Mouse (Mus musculus): ENCODE results near the gene Avpr2. TPM values are rescaled to one million over a fixed set of nuclear protein-coding genes. Genes with fewer than 3 reads are reported as not detected.

Avpr2 gene
- polyA plus RNA-seq, 1 experiment = 0.02 TPM

DNA sequence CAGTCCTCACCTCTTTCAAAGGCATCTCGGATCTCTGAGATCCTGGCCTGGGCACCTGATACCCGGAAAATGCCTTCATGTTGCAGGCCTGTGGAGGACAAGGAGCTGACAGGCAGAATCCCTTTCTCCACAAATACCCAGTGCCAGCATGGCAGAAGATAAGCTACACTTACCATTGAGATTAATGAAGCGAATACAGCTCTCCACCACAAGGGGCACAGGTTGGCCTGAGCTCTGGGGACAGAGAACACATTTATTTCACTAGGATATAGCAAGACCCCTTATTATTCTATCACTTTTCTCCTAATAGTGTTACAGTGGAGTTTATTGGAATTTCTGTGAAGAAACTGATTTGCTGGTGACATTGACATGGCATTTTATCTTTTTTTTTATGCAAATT is 6.1 kb downstream of the Avpr2 start:
- Histone ChIP-seq H3K4me3 (ENCODE audit: insufficient read depth, poor library complexity, severe bottlenecking) (no peak overlapping the region), H3K27me3 (ENCODE audit: control insufficient read depth, insufficient read depth, insufficient read length) (peaks cover 7% of the 10 kb centered on the region), H3K79me2 (ENCODE audit: control insufficient read depth, insufficient read depth) (no peaks in the 10 kb centered on the region), H3ac (ENCODE audit: control insufficient read depth, insufficient read length, low read depth) (no peak overlapping the region), H3K36me3 (ENCODE audit: control insufficient read depth, insufficient read depth) (no peaks in the 10 kb centered on the region), H3K79me3 (ENCODE audit: low read depth) (no peaks in the 10 kb centered on the region)
- TF ChIP-seq USF1 (IDR thresholded peaks at IDR 0.05; ENCODE audit: low read depth) = no peak
- TF ChIP-seq MYOD1 (IDR thresholded peaks at IDR 0.05; ENCODE audit: control insufficient read depth, insufficient read length, low read depth) = no peak
- TF ChIP-seq CTCF (IDR thresholded peaks at IDR 0.05; ENCODE audit: control insufficient read depth, insufficient read depth, insufficient read length) = no peak
- TF ChIP-seq CEBPB (IDR thresholded peaks at IDR 0.05; ENCODE audit: low read depth) = no peak
- TF ChIP-seq FOSL1 (IDR thresholded peaks at IDR 0.05; ENCODE audit: insufficient read depth, low read length, poor library complexity, severe bottlenecking) = no peak
- no peak for TF ChIP-seq MYOG (IDR thresholded peaks at IDR 0.05; ENCODE audit: control insufficient read depth, extremely low read depth, insufficient read length)
- no peak for TF ChIP-seq MAX (IDR thresholded peaks at IDR 0.05)

DNA sequence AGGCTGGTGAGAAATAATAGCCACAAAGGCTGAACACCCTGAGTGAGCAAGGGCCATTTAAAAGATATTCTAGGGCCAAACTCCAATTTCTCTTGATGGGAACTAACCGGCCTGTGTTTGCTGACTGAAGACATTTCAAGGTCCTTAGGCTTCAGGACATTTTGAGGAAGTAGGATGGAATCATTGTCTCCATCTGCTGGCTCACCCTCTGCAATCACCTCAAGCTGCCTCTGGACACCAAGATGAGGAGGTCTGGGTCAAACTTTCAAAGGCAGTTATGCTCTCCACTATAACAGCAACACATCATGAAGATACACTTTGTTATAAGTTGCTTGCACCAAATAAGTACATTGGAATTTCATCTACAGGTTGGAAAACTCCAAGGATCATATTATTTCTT is 18.1 kb downstream of the Avpr2 start:
- no peak overlapping the region for H3K4me3 ChIP-seq (ENCODE audit: insufficient read depth, poor library complexity, severe bottlenecking)
- no peaks in the 10 kb centered on the region for H3K36me3 ChIP-seq (ENCODE audit: control insufficient read depth, insufficient read depth)
- TF ChIP-seq MAX (IDR thresholded peaks at IDR 0.05) (no peak), USF1 (IDR thresholded peaks at IDR 0.05; ENCODE audit: low read depth) (no peak), CTCF (IDR thresholded peaks at IDR 0.05; ENCODE audit: control insufficient read depth, insufficient read depth, insufficient read length) (no peak), MYOG (IDR thresholded peaks at IDR 0.05; ENCODE audit: control insufficient read depth, extremely low read depth, insufficient read length) (no peak), CEBPB (IDR thresholded peaks at IDR 0.05; ENCODE audit: low read depth) (no peak), FOSL1 (IDR thresholded peaks at IDR 0.05; ENCODE audit: insufficient read depth, low read length, poor library complexity, severe bottlenecking) (no peak), MYOD1 (IDR thresholded peaks at IDR 0.05; ENCODE audit: control insufficient read depth, insufficient read length, low read depth) (no peak)
- no peaks in the 10 kb centered on the region for H3K79me2 ChIP-seq (ENCODE audit: control insufficient read depth, insufficient read depth)
- no peak overlapping the region for H3ac ChIP-seq (ENCODE audit: control insufficient read depth, insufficient read length, low read depth)
- no peaks in the 10 kb centered on the region for H3K27me3 ChIP-seq (ENCODE audit: control insufficient read depth, insufficient read depth, insufficient read length)
- no peaks in the 10 kb centered on the region for H3K79me3 ChIP-seq (ENCODE audit: low read depth)

DNA sequence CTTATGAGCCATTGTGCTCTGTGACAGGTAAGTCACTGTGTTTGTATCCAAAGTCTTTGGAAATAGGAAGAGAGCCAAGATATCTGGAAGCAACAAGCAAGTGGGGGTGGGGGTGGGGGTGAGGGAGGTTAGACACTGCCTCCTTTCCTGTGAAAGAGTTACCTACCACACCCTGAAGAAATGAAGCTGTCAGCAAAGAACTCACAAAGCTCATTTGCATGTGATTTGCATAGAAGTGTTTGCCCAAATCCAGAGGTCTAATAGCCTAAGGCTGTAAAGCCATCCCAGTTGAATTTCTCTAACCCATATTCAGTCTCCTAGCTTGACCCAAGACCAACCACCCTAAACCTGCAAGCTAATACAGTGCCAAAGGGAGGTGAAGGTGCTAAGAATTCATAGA is 18.5 kb downstream of the Avpr2 start:
- Histone ChIP-seq H3K4me3 (ENCODE audit: insufficient read depth, poor library complexity, severe bottlenecking) (no peak overlapping the region), H3K79me3 (ENCODE audit: low read depth) (no peaks in the 10 kb centered on the region), H3K27me3 (ENCODE audit: control insufficient read depth, insufficient read depth, insufficient read length) (no peaks in the 10 kb centered on the region), H3ac (ENCODE audit: control insufficient read depth, insufficient read length, low read depth) (no peak overlapping the region), H3K36me3 (ENCODE audit: control insufficient read depth, insufficient read depth) (no peaks in the 10 kb centered on the region), H3K79me2 (ENCODE audit: control insufficient read depth, insufficient read depth) (no peaks in the 10 kb centered on the region)
- no peak for TF ChIP-seq MAX (IDR thresholded peaks at IDR 0.05)
- no peak for TF ChIP-seq CEBPB (IDR thresholded peaks at IDR 0.05; ENCODE audit: low read depth)
- no peak for TF ChIP-seq USF1 (IDR thresholded peaks at IDR 0.05; ENCODE audit: low read depth)

DNA sequence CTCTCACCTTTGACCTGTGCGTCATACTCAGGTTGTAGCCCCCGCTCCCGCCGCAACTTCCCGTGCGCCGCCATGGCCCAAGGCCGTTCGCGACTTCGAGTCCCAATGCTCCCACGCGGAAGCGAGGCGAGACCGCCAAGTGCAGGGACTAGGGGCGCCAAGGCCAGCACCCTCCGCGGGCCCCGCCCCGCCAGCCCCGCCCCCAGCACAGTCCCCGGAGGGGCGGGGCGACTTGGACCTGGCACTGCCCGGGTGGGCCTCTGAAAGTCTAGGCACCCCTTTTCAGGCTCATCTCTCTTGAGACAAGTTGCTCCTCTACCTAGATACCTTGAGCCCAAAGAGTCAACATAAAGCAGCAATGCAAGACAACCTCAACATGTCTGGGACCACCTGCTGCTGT is 19.3 kb downstream of the Avpr2 start:
- no peaks in the 10 kb centered on the region for H3K27me3 ChIP-seq (ENCODE audit: control insufficient read depth, insufficient read depth, insufficient read length)
- H3K36me3 ChIP-seq (ENCODE audit: control insufficient read depth, insufficient read depth) = no peaks in the 10 kb centered on the region
- H3K4me3 ChIP-seq (ENCODE audit: insufficient read depth, poor library complexity, severe bottlenecking) = no peak overlapping the region
- no peak for TF ChIP-seq USF1 (IDR thresholded peaks at IDR 0.05; ENCODE audit: low read depth)
- no peak for TF ChIP-seq CTCF (IDR thresholded peaks at IDR 0.05; ENCODE audit: control insufficient read depth, insufficient read depth, insufficient read length)
- no peak for TF ChIP-seq FOSL1 (IDR thresholded peaks at IDR 0.05; ENCODE audit: insufficient read depth, low read length, poor library complexity, severe bottlenecking)
- TF ChIP-seq CEBPB (IDR thresholded peaks at IDR 0.05; ENCODE audit: low read depth) = no peak
- no peak for TF ChIP-seq MYOG (IDR thresholded peaks at IDR 0.05; ENCODE audit: control insufficient read depth, extremely low read depth, insufficient read length)
- no peak for TF ChIP-seq MAX (IDR thresholded peaks at IDR 0.05)
- TF ChIP-seq MYOD1 (IDR thresholded peaks at IDR 0.05; ENCODE audit: control insufficient read depth, insufficient read length, low read depth) = no peak
- H3K79me2 ChIP-seq (ENCODE audit: control insufficient read depth, insufficient read depth) = no peaks in the 10 kb centered on the region
- no peaks in the 10 kb centered on the region for H3K79me3 ChIP-seq (ENCODE audit: low read depth)
- H3ac ChIP-seq (ENCODE audit: control insufficient read depth, insufficient read length, low read depth) = no peak overlapping the region

DNA sequence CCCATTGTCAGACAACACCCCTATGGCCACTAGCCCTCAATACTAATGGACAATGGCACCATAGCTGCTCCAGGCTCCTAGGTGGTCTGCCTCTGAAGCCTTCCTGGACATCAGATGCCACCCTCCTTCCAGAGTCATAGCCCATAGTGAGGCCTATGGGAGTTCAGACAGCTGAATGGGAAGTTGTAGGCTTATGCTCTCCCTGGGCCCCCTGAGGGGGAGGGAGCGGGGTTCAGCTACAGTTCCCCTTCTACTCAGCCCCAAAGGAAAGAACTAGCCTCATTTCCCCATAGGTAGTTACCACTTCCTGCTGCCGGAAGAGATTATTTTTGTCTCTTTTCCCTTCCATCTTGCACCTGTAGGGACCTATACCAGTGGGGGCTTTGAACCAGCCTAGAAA is 19.7 kb downstream of the Avpr2 start:
- no peak for TF ChIP-seq MYOD1 (IDR thresholded peaks at IDR 0.05; ENCODE audit: control insufficient read depth, insufficient read length, low read depth)
- no peak for TF ChIP-seq MYOG (IDR thresholded peaks at IDR 0.05; ENCODE audit: control insufficient read depth, extremely low read depth, insufficient read length)
- TF ChIP-seq MAX (IDR thresholded peaks at IDR 0.05) = no peak
- TF ChIP-seq USF1 (IDR thresholded peaks at IDR 0.05; ENCODE audit: low read depth) = no peak
- TF ChIP-seq CEBPB (IDR thresholded peaks at IDR 0.05; ENCODE audit: low read depth) = no peak
- no peak for TF ChIP-seq FOSL1 (IDR thresholded peaks at IDR 0.05; ENCODE audit: insufficient read depth, low read length, poor library complexity, severe bottlenecking)
- TF ChIP-seq CTCF (IDR thresholded peaks at IDR 0.05; ENCODE audit: control insufficient read depth, insufficient read depth, insufficient read length) = no peak
- no peaks in the 10 kb centered on the region for H3K79me3 ChIP-seq (ENCODE audit: low read depth)
- no peaks in the 10 kb centered on the region for H3K36me3 ChIP-seq (ENCODE audit: control insufficient read depth, insufficient read depth)
- H3K27me3 ChIP-seq (ENCODE audit: control insufficient read depth, insufficient read depth, insufficient read length) = no peaks in the 10 kb centered on the region
- H3K4me3 ChIP-seq (ENCODE audit: insufficient read depth, poor library complexity, severe bottlenecking) = no peak overlapping the region
- no peaks in the 10 kb centered on the region for H3K79me2 ChIP-seq (ENCODE audit: control insufficient read depth, insufficient read depth)
- H3ac ChIP-seq (ENCODE audit: control insufficient read depth, insufficient read length, low read depth) = no peak overlapping the region

Data from C2C12 (cell line).